Mouse (Mus musculus) stomach, postnatal 0 days (tissue): ENCODE measurements around the gene Celsr2. TPM values are rescaled to one million over a fixed set of nuclear protein-coding genes. Genes with fewer than 3 reads are reported as not detected.

Experiments
- ATAC-seq: fragments of 200-750 bp; cut with Nextera tagmentation; 2 replicates; pipeline ENCODE4 v1.8.0; 2017; ENCODE audit not compliant: low FRiP score, low TSS enrichment
- DNase-seq: peaks from one replicate; pipeline ENCODE4 v3.0.0-alpha.2; 2016; ENCODE audit warnings: low spot score
- H3K27ac ChIP-seq: fragments of 300-500 bp; sonication (generic); replicated peaks from 2 replicates; pipeline ENCODE4 v1.5.1; 2014; ENCODE audit warnings: mild to moderate bottlenecking, control low read depth
- H3K27me3 ChIP-seq: fragments of 300-500 bp; sonication (generic); 2 replicates; pipeline ENCODE4 v1.6.1; 2014; ENCODE audit warnings: low read length; ENCODE audit not compliant: control insufficient read depth, insufficient read depth
- H3K36me3 ChIP-seq: fragments of 300-500 bp; sonication (generic); 2 replicates; pipeline ENCODE4 v1.6.1; 2014; ENCODE audit warnings: low read length, mixed read lengths; ENCODE audit not compliant: control insufficient read depth, insufficient read depth
- H3K4me1 ChIP-seq: fragments of 300-500 bp; sonication (generic); replicated peaks from 2 replicates; pipeline ENCODE4 v1.6.1; 2014; ENCODE audit warnings: antibody characterized with exemption; ENCODE audit not compliant: control insufficient read depth, insufficient read depth
- H3K4me2 ChIP-seq: fragments of 300-500 bp; sonication (generic); replicated peaks from 2 replicates; pipeline ENCODE4 v1.6.1; 2014; ENCODE audit warnings: low read depth, mild to moderate bottlenecking, control low read depth, moderate library complexity
- H3K4me3 ChIP-seq: fragments of 300-500 bp; sonication (generic); 2 replicates; pipeline ENCODE4 v1.5.1; 2014; ENCODE audit warnings: low read depth, low read length, control low read depth
- H3K9ac ChIP-seq: fragments of 300-500 bp; sonication (generic); 2 replicates; pipeline ENCODE4 v1.6.1; 2014; ENCODE audit warnings: mild to moderate bottlenecking, low read length, control low read depth, mixed read lengths
- H3K9me3 ChIP-seq: fragments of 300-500 bp; sonication (generic); 2 replicates; pipeline ENCODE4 v1.6.1; 2016; ENCODE audit warnings: low read length; ENCODE audit not compliant: control insufficient read depth
- CTCF ChIP-seq: IDR thresholded peaks from 2 replicates; pipeline ENCODE4 v1.5.1; 2016; ENCODE audit warnings: antibody characterized with exemption, low read depth, mild to moderate bottlenecking, moderate library complexity
- EP300 ChIP-seq: optimal IDR thresholded peaks from 2 replicates; pipeline ENCODE3; 2016; ENCODE audit warnings: antibody characterized with exemption
- WGBS: fragments of 180-500 bp; shearing (Covaris S2); extraction: QIAGEN DNeasy Blood & Tissue Kit; methylation state at CpG from one replicate; pipeline ENCODE4 v1.1.7; 2014; 5-methylcytosine and 5-hydroxymethylcytosine counted together
- polyA plus RNA-seq: library from polyadenylated mRNA; unstranded; fragments of >200 nt; fragmentation: Nextera tagmentation; extraction: Ambion mirVana; gene quantifications from 2 replicates; pipeline ENCODE4 v1.2.1, GENCODE M21; 2015

Gene Celsr2
- polyA plus RNA-seq, 1 experiment from 2014 or later, result 7.5 TPM

DNA sequence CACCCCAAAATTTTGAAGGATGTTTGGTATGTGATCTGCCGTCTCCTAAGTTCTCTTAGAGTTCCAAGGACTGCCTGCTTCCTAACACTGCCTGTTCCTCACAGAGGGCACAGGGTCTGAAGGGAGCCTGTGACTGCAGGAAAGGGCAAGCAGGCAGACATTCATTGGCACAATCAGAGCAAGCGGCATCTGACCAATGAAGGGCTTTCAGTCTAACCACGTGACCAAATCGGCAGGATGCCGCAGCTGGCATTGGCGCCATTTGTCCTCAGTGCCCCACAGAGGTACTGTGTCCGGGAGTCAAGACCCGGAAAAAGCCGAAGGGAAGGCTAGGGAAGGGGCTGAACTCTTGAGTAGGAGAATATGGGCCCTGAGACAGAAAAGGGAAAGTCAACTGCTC lies 48.2 kb downstream of the Celsr2 start:
- Histone ChIP-seq H3K9me3 (no peaks in the 10 kb centered on the region), H3K36me3 (no peaks in the 10 kb centered on the region), H3K4me1 (no peaks in the 10 kb centered on the region), H3K27me3 (no peaks in the 10 kb centered on the region), H3K4me2 (no peak overlapping the region), H3K27ac (no peak overlapping the region), H3K4me3 (no peak overlapping the region), H3K9ac (no peak overlapping the region)
- DNase-seq (no peak), ATAC-seq (no peak)
- WGBS, result 56% methylated on average over 9 of the region's 9 CpGs
- TF ChIP-seq EP300, result no peak
- TF ChIP-seq CTCF, result no peak

GRCm38 (mm10) chr3:108364270-108364995 lies 50.9 kb downstream of the Celsr2 start, which contains the start of gene Mybphl:
Gene Mybphl (plus strand): TSS chr3:108364911.
- no peak within 1 kb of the TSS for H3K4me2 ChIP-seq
- no peak for ATAC-seq
- TF ChIP-seq EP300, result no peak
- no peak for TF ChIP-seq CTCF
- H3K9ac ChIP-seq, result no peak within 1 kb of the TSS
- DNase-seq, result no peak
- no peak within 1 kb of the TSS for H3K4me3 ChIP-seq
- no peaks in the 10 kb centered on the region for H3K36me3 ChIP-seq
- no peaks in the 10 kb centered on the region for H3K4me1 ChIP-seq
- H3K9me3 ChIP-seq, result no peaks in the 10 kb centered on the region
- H3K27me3 ChIP-seq, result no peaks in the 10 kb centered on the region
- WGBS, result 65% methylated on average over 9 of the region's 9 CpGs
- H3K27ac ChIP-seq, result no peak within 1 kb of the TSS

DNA sequence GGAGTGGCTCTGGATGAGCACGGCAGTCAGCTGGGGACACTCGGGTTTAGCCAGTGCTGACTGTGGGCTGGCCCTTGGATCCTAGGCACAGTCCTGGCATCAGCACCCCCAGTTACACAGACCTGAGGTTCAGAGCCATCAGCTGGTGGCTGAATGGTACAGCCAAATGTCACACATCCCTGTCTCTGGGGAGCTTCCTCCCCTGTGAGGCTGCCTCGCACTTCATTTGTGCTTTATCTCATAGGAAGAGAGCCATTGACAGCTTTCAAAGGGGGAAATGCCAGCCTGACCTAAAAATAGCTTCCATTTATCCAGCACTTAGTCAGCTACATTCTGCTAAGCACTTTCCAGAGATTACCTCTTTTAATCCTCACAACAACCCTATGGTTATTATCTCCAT lies 51.7 kb downstream of the Celsr2 start:
- no peak overlapping the region for H3K27ac ChIP-seq
- H3K4me3 ChIP-seq, result no peak overlapping the region
- no peak for DNase-seq
- H3K36me3 ChIP-seq, result no peaks in the 10 kb centered on the region
- no peak overlapping the region for H3K4me2 ChIP-seq
- no peak overlapping the region for H3K9ac ChIP-seq
- H3K27me3 ChIP-seq, result no peaks in the 10 kb centered on the region
- ATAC-seq, result no peak
- TF ChIP-seq EP300 (no peak), CTCF (no peak)
- WGBS, result 62% methylated on average over 3 of the region's 3 CpGs
- H3K9me3 ChIP-seq, result no peaks in the 10 kb centered on the region
- H3K4me1 ChIP-seq, result no peaks in the 10 kb centered on the region

DNA sequence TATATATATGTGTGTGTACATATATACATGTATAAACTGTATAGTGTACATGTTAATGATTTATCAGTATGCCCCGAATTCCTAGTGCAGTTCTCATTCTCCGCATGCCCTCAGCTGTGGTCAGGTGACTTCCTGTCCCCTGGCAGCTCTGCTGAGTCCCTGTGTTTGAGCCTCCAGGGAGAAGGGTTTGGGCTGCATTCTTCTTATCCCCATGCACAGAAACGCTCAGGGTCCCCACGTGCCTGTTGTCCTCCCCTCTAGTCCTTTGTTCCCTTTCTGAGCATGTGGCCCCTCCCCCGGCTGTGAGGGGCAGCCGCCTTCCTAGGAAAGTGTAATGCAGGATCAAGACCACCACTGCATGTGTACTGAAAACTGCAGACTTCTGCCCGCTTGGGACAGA lies 54.5 kb downstream of the Celsr2 start:
- WGBS, result 22% methylated on average over 7 of the region's 7 CpGs
- TF ChIP-seq EP300 (no peak), CTCF (no peak)
- Histone ChIP-seq H3K27ac (no peak overlapping the region), H3K9me3 (no peaks in the 10 kb centered on the region), H3K27me3 (no peaks in the 10 kb centered on the region), H3K4me2 (no peak overlapping the region), H3K4me3 (no peak overlapping the region), H3K9ac (no peak overlapping the region), H3K36me3 (no peaks in the 10 kb centered on the region; the same call in 1 of the 2 replicates), H3K4me1 (no peaks in the 10 kb centered on the region)
- ATAC-seq (0 out of 2 replicates have a peak, but pooled peaks have one; percentile 25), DNase-seq (no peak)

- Histone ChIP-seq H3K4me1 (no peaks in the 10 kb centered on the region), H3K9me3 (no peaks in the 10 kb centered on the region), H3K36me3 (peaks cover 3% of the 10 kb centered on the region), H3K27ac (no peak overlapping the region), H3K4me2 (no peak overlapping the region), H3K9ac (no peak overlapping the region), H3K4me3 (no peak overlapping the region), H3K27me3 (no peaks in the 10 kb centered on the region)
- ATAC-seq, result no peak
- WGBS, result 74% methylated on average over 6 of the region's 6 CpGs
- DNase-seq, result no peak
- TF ChIP-seq CTCF (no peak), EP300 (no peak)
These were observed 56.9 kb downstream of the Celsr2 start for GRCm38 (mm10) chr3:108358445-108358844.

DNA sequence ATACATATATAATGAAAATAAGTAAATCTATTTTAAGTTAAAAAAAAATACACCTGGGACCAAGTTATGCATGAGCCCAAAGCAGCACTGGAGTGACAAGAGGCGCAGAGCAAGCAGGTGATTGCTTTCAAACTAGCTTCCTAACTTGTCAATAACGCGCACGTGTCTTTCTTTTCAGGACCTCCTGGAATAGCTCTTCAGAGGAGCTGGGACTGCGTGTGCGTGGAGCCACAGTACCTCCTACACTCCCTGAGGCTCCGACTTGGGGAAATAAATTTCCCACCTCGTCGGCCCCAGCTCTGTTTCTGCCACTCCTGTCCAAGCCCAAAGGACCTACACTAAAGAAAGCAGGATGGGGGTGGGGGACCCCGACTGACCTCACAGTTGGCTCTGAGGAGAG lies 58.3 kb downstream of the Celsr2 start:
- ATAC-seq (no peak), DNase-seq (no peak)
- 86% methylated on average over 10 of the region's 10 CpGs for WGBS
- Histone ChIP-seq H3K9me3 (no peaks in the 10 kb centered on the region), H3K27ac (no peak overlapping the region), H3K4me3 (no peak overlapping the region), H3K9ac (no peak overlapping the region), H3K4me2 (no peak overlapping the region), H3K36me3 (peaks cover 5% of the 10 kb centered on the region), H3K4me1 (no peaks in the 10 kb centered on the region), H3K27me3 (no peaks in the 10 kb centered on the region)
- TF ChIP-seq CTCF (no peak), EP300 (no peak)
